Mouse (Mus musculus): ENCODE measurements around the gene Mylip. TPM values are rescaled to one million over a fixed set of nuclear protein-coding genes. Genes with fewer than 3 reads are reported as not detected.

Mylip gene
- polyA plus RNA-seq, 1 experiment from 2014 or later: 5.2 TPM

GRCm38 (mm10) chr13:45374846-45375245 is 14.7 kb upstream of the Mylip start:
- no peaks in the 10 kb centered on the region for H3K4me1 ChIP-seq
- no peaks in the 10 kb centered on the region for H3K36me3 ChIP-seq
- no peak overlapping the region for H3K4me2 ChIP-seq (replicated peaks)
- H3K9ac ChIP-seq (replicated peaks): no peak overlapping the region
- H3K27me3 ChIP-seq: no peaks in the 10 kb centered on the region
- no peak overlapping the region for H3K27ac ChIP-seq (replicated peaks)
- no peak for ATAC-seq (replicated peaks)
- no peaks in the 10 kb centered on the region for H3K9me3 ChIP-seq
- WGBS: 20% methylated on average over 6 of the region's 6 CpGs
- no peak overlapping the region for H3K4me3 ChIP-seq

- Histone ChIP-seq H3K4me2 (replicated peaks) (no peak overlapping the region), H3K27me3 (no peaks in the 10 kb centered on the region), H3K4me1 (no peaks in the 10 kb centered on the region), H3K27ac (replicated peaks) (no peak overlapping the region), H3K36me3 (no peaks in the 10 kb centered on the region), H3K4me3 (no peak overlapping the region), H3K9ac (replicated peaks) (no peak overlapping the region), H3K9me3 (no peaks in the 10 kb centered on the region)
- no peak for ATAC-seq (replicated peaks)
- 79% methylated on average over 7 of the region's 7 CpGs for WGBS
These were observed 7.3 kb upstream of the Mylip start for GRCm38 (mm10) chr13:45382208-45382607.

GRCm38 (mm10) chr13:45384636-45385035 is 4.9 kb upstream of the Mylip start:
- H3K4me2 ChIP-seq (replicated peaks): no peak overlapping the region
- H3K27ac ChIP-seq (replicated peaks): no peak overlapping the region
- no peak overlapping the region for H3K4me3 ChIP-seq
- H3K4me1 ChIP-seq: peaks cover 3% of the 10 kb centered on the region; the same call in 1 of the 2 replicates
- ATAC-seq (replicated peaks): no peak
- no peaks in the 10 kb centered on the region for H3K9me3 ChIP-seq
- 85% methylated on average over 2 of the region's 2 CpGs for WGBS
- no peaks in the 10 kb centered on the region for H3K36me3 ChIP-seq
- H3K9ac ChIP-seq (replicated peaks): no peak overlapping the region
- no peaks in the 10 kb centered on the region for H3K27me3 ChIP-seq

GRCm38 (mm10) chr13:45385521-45385920 is 4.0 kb upstream of the Mylip start:
- ATAC-seq (replicated peaks): no peak
- WGBS: 90% methylated on average over 6 of the region's 6 CpGs
- no peak overlapping the region for H3K4me3 ChIP-seq

DNA sequence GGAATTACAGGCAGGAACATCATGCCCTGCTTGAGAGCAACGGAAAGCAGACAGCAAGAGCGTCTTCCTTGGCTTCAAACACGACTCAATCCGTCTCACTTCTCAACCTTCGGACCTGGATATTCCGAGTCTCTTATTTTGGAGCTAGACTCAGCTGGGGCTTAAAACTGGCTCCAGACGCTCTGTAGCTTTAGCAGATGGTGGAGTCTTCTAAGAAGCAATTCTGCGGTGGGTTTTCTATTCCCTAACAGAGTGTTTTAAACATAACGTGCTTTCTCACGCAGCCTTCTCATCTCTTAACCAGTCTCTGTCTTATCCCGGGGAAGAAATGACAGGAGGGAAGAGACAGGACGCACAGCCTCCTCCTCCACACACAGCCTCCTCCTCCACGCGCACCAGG is 3.3 kb upstream of the Mylip start:
- Histone ChIP-seq H3K4me3 (no peak overlapping the region), H3K4me2 (replicated peaks) (no peak overlapping the region), H3K27me3 (no peaks in the 10 kb centered on the region), H3K4me1 (peaks cover 17% of the 10 kb centered on the region), H3K9ac (replicated peaks) (no peak overlapping the region), H3K9me3 (no peaks in the 10 kb centered on the region), H3K27ac (replicated peaks) (no peak overlapping the region), H3K36me3 (no peaks in the 10 kb centered on the region)
- no peak for ATAC-seq (replicated peaks)
- 87% methylated on average over 14 of the region's 14 CpGs for WGBS

More at GRCm38 (mm10) chr13:45385521-45385920, 4.0 kb upstream of the Mylip start:
- no peaks in the 10 kb centered on the region for H3K36me3 ChIP-seq
- H3K9me3 ChIP-seq: no peaks in the 10 kb centered on the region
- no peak overlapping the region for H3K4me2 ChIP-seq (replicated peaks)
- no peaks in the 10 kb centered on the region for H3K27me3 ChIP-seq
- H3K27ac ChIP-seq (replicated peaks): no peak overlapping the region
- no peak overlapping the region for H3K9ac ChIP-seq (replicated peaks)
- peaks cover 10% of the 10 kb centered on the region for H3K4me1 ChIP-seq

GRCm38 (mm10) chr13:45387231-45387630 is 2.3 kb upstream of the Mylip start:
- Histone ChIP-seq H3K9ac (replicated peaks) (no peak overlapping the region), H3K9me3 (no peaks in the 10 kb centered on the region), H3K4me1 (peaks cover 23% of the 10 kb centered on the region), H3K27me3 (no peaks in the 10 kb centered on the region), H3K36me3 (no peaks in the 10 kb centered on the region), H3K4me2 (replicated peaks) (no peak overlapping the region), H3K4me3 (no peak overlapping the region), H3K27ac (replicated peaks) (no peak overlapping the region)
- 98% methylated on average over 4 of the region's 4 CpGs for WGBS
- no peak for ATAC-seq (replicated peaks)

- Histone ChIP-seq H3K27ac (replicated peaks) (no peak overlapping the region), H3K9ac (replicated peaks) (no peak overlapping the region), H3K4me2 (replicated peaks) (no peak overlapping the region), H3K9me3 (no peaks in the 10 kb centered on the region), H3K4me3 (no peak overlapping the region), H3K4me1 (peaks cover 23% of the 10 kb centered on the region), H3K27me3 (no peaks in the 10 kb centered on the region), H3K36me3 (no peaks in the 10 kb centered on the region)
- WGBS: 77% methylated on average over 16 of the region's 16 CpGs
- no peak for ATAC-seq (replicated peaks)
These were observed 1.2 kb upstream of the Mylip start for GRCm38 (mm10) chr13:45388254-45388805.

- Histone ChIP-seq H3K36me3 (no peaks in the 10 kb centered on the region), H3K4me1 (peaks cover 23% of the 10 kb centered on the region), H3K4me3 (peak overlapping the region; percentile 70), H3K27me3 (no peaks in the 10 kb centered on the region), H3K9me3 (no peaks in the 10 kb centered on the region), H3K4me2 (replicated peaks) (peak overlapping the region; percentile 97), H3K9ac (replicated peaks) (peak overlapping the region; percentile 30), H3K27ac (replicated peaks) (no peak overlapping the region)
- 37% methylated on average over 4 of the region's 4 CpGs for whole genome bisulfite sequencing
- ATAC-seq (replicated peaks): no peak
These were observed 653 bp upstream of the Mylip start for GRCm38 (mm10) chr13:45388889-45389288.

GRCm38 (mm10) chr13:45390312-45390961 is 895 bp downstream of the Mylip start:
- peaks cover 23% of the 10 kb centered on the region for H3K4me1 ChIP-seq
- ATAC-seq (replicated peaks): no peak; the same call in 1 of the 2 replicates
- 7% methylated on average over 25 of the region's 25 CpGs for WGBS
- peak overlapping the region; percentile 72 for H3K9ac ChIP-seq (replicated peaks)
- peak overlapping the region; percentile 70 for H3K4me3 ChIP-seq
- H3K4me2 ChIP-seq (replicated peaks): peak overlapping the region; percentile 97
- no peak overlapping the region for H3K27ac ChIP-seq (replicated peaks)
- no peaks in the 10 kb centered on the region for H3K36me3 ChIP-seq
- no peaks in the 10 kb centered on the region for H3K27me3 ChIP-seq
- no peaks in the 10 kb centered on the region for H3K9me3 ChIP-seq

GRCm38 (mm10) chr13:45390962-45391853 is 1.7 kb downstream of the Mylip start:
- no peak overlapping the region for H3K27ac ChIP-seq (replicated peaks)
- H3K9ac ChIP-seq (replicated peaks): no peak overlapping the region
- H3K4me2 ChIP-seq (replicated peaks): peak overlapping the region; percentile 97
- H3K27me3 ChIP-seq: no peaks in the 10 kb centered on the region
- no peak for ATAC-seq (replicated peaks)
- H3K4me3 ChIP-seq: peak overlapping the region; percentile 70
- no peaks in the 10 kb centered on the region for H3K9me3 ChIP-seq
- H3K36me3 ChIP-seq: no peaks in the 10 kb centered on the region
- peaks cover 23% of the 10 kb centered on the region for H3K4me1 ChIP-seq
- WGBS: 70% methylated on average over 19 of the region's 19 CpGs

GRCm38 (mm10) chr13:45391854-45392454 is 2.4 kb downstream of the Mylip start:
- WGBS: 59% methylated on average over 9 of the region's 9 CpGs
- Histone ChIP-seq H3K4me2 (replicated peaks) (no peak overlapping the region), H3K4me3 (no peak overlapping the region)

More at GRCm38 (mm10) chr13:45391854-45392454, 2.4 kb downstream of the Mylip start:
- H3K9ac ChIP-seq (replicated peaks): no peak overlapping the region
- H3K27ac ChIP-seq (replicated peaks): no peak overlapping the region
- H3K27me3 ChIP-seq: no peaks in the 10 kb centered on the region
- no peaks in the 10 kb centered on the region for H3K9me3 ChIP-seq
- H3K4me1 ChIP-seq: peaks cover 23% of the 10 kb centered on the region
- ATAC-seq (replicated peaks): no peak
- H3K36me3 ChIP-seq: no peaks in the 10 kb centered on the region
